Mouse (Mus musculus) limb, embryonic 13.5 days (tissue): ENCODE data around the gene Celf2. TPM values are rescaled to one million over a fixed set of nuclear protein-coding genes. Genes with fewer than 3 reads are reported as not detected.
"Not testable (repeated sequence)": the region's sequence is repeated elsewhere in the genome, so short reads cannot be mapped to it uniquely, and the experiment has no call there.

ENCODE experiments used
- ATAC-seq: fragments of 200-750 bp; cut with Nextera tagmentation; 2 replicates; pipeline ENCODE4 v1.8.0; 2017; ENCODE audit warnings: low read depth, moderate number of reproducible peaks, moderate TSS enrichment; ENCODE audit not compliant: low FRiP score
- H3K27ac ChIP-seq: fragments of 300-500 bp; sonication (generic); 2 replicates; pipeline ENCODE4 v1.5.1; 2015; ENCODE audit warnings: inconsistent platforms, mild to moderate bottlenecking, moderate library complexity
- H3K27me3 ChIP-seq: fragments of 300-500 bp; sonication (generic); 2 replicates; pipeline ENCODE4 v1.6.1; 2015; ENCODE audit warnings: mild to moderate bottlenecking, inconsistent platforms
- H3K36me3 ChIP-seq: fragments of 300-500 bp; sonication (generic); 2 replicates; pipeline ENCODE4 v1.6.1; 2015; ENCODE audit warnings: inconsistent platforms, mild to moderate bottlenecking, moderate library complexity
- H3K4me1 ChIP-seq: fragments of 300-500 bp; sonication (generic); 2 replicates; pipeline ENCODE4 v1.6.1; 2015; ENCODE audit warnings: inconsistent platforms
- H3K4me2 ChIP-seq: fragments of 300-500 bp; sonication (generic); replicated peaks from 2 replicates; pipeline ENCODE4 v1.6.1; 2015; ENCODE audit warnings: inconsistent platforms, mild to moderate bottlenecking, moderate library complexity
- H3K4me3 ChIP-seq: fragments of 300-500 bp; sonication (generic); 2 replicates; pipeline ENCODE4 v1.5.1; 2015; ENCODE audit warnings: moderate library complexity, mild to moderate bottlenecking, inconsistent platforms
- H3K9ac ChIP-seq: fragments of 300-500 bp; sonication (generic); 2 replicates; pipeline ENCODE4 v1.6.1; 2015; ENCODE audit warnings: mild to moderate bottlenecking, inconsistent platforms
- H3K9me3 ChIP-seq: fragments of 300-500 bp; sonication (generic); 2 replicates; pipeline ENCODE4 v1.6.1; 2016; ENCODE audit warnings: inconsistent platforms
- WGBS: fragments of 180-500 bp; shearing (Covaris S2); methylation state at CpG from one replicate; pipeline ENCODE4 v1.1.7; 2015; 5-methylcytosine and 5-hydroxymethylcytosine counted together
- polyA plus RNA-seq: library from polyadenylated mRNA; unstranded; fragments of >200 nt; fragmentation: Nextera tagmentation; extraction: Ambion mirVana; gene quantifications from 2 replicates; pipeline ENCODE4 v1.2.1, GENCODE M21; 2015

The Celf2 gene
- polyA plus RNA-seq, 1 experiment from 2014 or later = 68.8 TPM

DNA sequence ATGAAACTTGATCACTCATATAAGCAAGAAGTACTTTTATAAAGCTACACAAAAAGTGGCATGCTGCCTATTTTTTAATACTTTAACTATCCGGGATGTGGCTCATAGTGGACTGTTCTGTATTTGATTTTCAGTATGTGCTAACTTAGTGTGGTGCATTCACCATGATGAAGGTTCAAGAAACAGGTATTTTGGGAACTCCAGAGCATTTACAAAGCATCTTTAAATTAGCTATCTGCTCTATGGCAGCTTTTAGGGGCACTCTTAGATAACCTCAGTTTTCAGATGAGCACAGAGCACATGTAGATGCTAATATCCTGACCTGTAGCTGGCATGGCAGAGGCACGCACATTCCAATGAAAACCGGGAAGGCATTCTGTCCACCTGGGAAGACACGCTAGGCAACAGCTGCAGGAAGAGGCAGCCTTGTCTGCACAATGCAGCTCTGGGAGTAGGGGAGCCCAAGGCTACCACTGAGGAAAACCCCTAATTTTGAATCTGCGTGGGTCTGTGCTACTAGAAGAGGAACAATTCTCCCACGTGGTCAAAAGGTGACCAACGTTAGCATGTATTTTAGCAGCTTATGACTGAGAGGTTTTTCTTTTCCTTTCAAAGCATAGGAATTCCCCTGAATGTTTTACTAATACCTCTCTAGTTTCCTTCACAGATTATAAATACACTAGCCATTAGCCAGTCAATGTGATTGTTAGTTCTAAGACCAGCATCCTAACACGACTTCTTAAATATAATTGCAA lies 911.1 kb downstream of the Celf2 start:
- no peak overlapping the region for H3K27ac ChIP-seq
- peaks cover 16% of the 10 kb centered on the region for H3K4me1 ChIP-seq
- H3K4me2 ChIP-seq = no peak overlapping the region
- 77% methylated on average over 8 of the region's 8 CpGs for WGBS
- H3K9ac ChIP-seq = no peak overlapping the region
- no peak overlapping the region for H3K4me3 ChIP-seq
- ATAC-seq = no peak
- H3K9me3 ChIP-seq = no peaks in the 10 kb centered on the region
- no peaks in the 10 kb centered on the region for H3K36me3 ChIP-seq
- H3K27me3 ChIP-seq = no peaks in the 10 kb centered on the region

DNA sequence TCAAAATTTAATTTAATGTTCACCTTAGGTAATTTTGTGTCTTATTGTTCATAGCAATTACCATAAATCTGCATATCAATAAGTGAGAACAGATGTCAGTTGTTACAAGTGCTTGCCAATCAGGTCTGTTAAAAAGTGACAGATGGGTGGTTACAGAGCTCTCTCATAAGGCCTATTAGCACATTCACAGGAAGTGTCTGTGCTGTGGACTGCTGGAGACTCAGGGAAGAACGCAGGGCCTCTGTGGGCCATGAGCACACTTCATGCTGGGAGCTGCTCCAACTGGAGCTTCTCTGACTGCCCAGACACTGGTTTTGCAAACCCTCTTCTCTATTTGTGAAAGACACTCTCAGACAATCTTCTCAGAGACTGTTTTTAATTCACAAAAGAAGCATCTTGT lies 914.6 kb downstream of the Celf2 start:
- H3K9me3 ChIP-seq = no peaks in the 10 kb centered on the region
- H3K9ac ChIP-seq = no peak overlapping the region
- no peak overlapping the region for H3K27ac ChIP-seq
- no peak overlapping the region for H3K4me2 ChIP-seq
- no peaks in the 10 kb centered on the region for H3K36me3 ChIP-seq
- no peak for ATAC-seq
- 21% methylated on average over 1 of the region's 1 CpGs for WGBS
- no peaks in the 10 kb centered on the region for H3K27me3 ChIP-seq
- peaks cover 16% of the 10 kb centered on the region for H3K4me1 ChIP-seq
- no peak overlapping the region for H3K4me3 ChIP-seq

DNA sequence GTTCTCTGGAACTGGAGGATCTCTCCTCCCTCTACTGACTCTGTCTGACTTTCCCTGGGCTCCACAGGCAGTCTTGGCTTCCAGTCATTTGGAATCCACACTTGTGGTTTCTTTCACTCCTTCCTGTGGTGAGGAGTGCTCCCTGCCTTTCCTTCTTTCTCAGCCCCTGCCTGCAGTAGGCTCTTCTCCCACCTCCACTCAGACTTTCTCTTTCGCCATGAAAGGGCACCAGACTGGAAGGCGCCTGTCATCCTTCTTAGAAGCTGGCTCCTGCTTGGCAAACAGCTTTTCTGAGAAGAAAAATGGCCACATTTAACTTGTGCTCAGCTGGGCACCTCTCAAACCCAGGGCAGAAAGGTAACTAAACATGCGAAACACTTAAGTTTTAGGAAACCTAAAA lies 915.2 kb downstream of the Celf2 start:
- ATAC-seq = 0 out of 2 replicates have a peak, but pooled peaks have one; percentile 48
- peaks cover 16% of the 10 kb centered on the region for H3K4me1 ChIP-seq
- WGBS = 48% methylated on average over 3 of the region's 3 CpGs
- H3K9me3 ChIP-seq = no peaks in the 10 kb centered on the region
- H3K36me3 ChIP-seq = no peaks in the 10 kb centered on the region
- H3K27ac ChIP-seq = no peak overlapping the region
- H3K9ac ChIP-seq = no peak overlapping the region
- H3K27me3 ChIP-seq = no peaks in the 10 kb centered on the region
- no peak overlapping the region for H3K4me3 ChIP-seq
- no peak overlapping the region for H3K4me2 ChIP-seq

DNA sequence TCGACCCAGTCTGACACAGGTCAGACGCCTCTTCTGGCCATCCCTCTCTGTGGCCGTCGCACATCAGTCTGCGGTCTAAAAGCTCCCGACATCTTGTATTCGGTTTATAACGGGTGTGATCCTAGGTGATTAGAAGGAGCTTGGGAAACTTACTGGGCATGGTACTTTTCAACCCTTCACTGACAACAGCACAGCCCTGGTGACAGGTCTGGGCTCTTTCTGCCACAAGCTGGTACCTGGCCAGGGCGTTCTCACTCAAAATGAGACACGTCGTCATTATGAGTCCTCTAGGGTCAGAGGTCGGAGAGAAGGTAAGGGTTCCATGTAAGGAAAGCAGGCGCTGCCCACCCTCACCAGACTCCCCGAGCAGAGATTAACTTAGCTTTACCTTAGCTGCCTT lies 915.6 kb downstream of the Celf2 start:
- H3K36me3 ChIP-seq = no peaks in the 10 kb centered on the region
- peaks cover 16% of the 10 kb centered on the region for H3K4me1 ChIP-seq
- H3K27me3 ChIP-seq = no peaks in the 10 kb centered on the region
- no peaks in the 10 kb centered on the region for H3K9me3 ChIP-seq
- H3K4me2 ChIP-seq = no peak overlapping the region
- WGBS = 59% methylated on average over 14 of the region's 14 CpGs
- no peak for ATAC-seq
- H3K9ac ChIP-seq = no peak overlapping the region
- no peak overlapping the region for H3K4me3 ChIP-seq
- H3K27ac ChIP-seq = no peak overlapping the region

DNA sequence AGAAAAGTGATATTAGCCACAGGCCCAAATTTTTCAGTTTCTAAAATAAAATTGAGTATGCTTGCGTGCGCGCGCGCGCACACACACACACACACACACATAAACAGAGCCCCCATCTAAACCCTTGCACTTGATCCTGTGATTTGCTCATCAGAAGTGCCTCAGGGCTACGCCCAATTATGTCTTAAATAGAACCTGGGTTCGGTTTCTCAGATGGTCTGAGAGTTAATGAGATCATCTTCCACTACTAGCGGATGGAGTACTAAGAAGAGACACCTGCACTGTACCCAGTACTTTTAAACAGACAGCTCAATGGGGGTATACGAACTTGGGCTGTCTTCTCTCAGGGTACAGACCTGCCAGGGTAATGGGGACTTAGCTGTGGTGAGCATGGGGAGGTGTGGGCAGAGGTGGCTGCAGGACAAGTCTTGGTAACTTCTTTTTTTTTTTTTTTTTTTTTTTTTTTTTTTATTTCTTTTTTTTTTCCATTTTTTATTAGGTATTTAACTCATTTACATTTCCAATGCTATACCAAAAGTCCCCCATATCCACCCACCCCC lies 923.2 kb downstream of the Celf2 start:
- Histone ChIP-seq H3K4me1 (0 out of 2 replicates have a peak, but pooled peaks cover 6% of the 10 kb centered on the region), H3K36me3 (no peaks in the 10 kb centered on the region), H3K27me3 (no peaks in the 10 kb centered on the region), H3K27ac (no peak overlapping the region), H3K4me3 (no peak overlapping the region), H3K4me2 (no peak overlapping the region), H3K9ac (no peak overlapping the region), H3K9me3 (no peaks in the 10 kb centered on the region)
- WGBS = 90% methylated on average over 10 of the region's 10 CpGs
- ATAC-seq = no peak

DNA sequence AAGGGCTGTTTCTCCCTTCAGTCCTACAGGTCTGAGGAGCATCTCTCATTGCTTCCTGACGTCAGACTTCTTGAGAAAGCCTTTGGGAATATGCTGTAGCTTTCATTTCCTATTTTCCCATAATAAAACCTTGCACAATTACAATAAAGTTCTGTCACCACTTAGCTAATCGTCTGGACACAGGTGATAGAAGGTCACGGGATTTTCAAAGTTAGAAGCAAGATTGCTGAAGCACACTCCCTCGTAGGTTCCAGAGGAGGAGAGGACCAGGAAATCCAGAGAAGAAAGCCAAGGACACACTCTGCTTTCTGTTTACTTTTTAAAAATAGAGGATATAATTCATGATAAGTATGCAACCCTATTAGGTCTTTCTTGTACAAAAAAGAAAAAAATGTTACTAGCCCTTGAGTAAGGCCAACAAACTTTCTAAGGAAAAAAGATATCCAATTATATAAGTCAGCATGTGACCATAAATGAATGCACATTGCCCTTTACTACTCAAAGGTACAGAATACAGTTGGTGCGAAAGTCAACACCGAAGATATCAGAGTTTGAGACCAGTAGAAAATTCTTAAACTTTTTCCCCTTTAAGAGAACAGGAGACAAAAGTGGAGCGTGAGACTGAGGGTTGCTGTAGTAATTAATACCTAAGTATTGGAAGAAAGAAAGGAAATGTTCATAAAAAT lies 924.2 kb downstream of the Celf2 start:
- no peaks in the 10 kb centered on the region for H3K36me3 ChIP-seq
- H3K27me3 ChIP-seq = no peaks in the 10 kb centered on the region
- no peak for ATAC-seq
- H3K9ac ChIP-seq = no peak overlapping the region
- 0 out of 2 replicates have a peak, but pooled peaks cover 6% of the 10 kb centered on the region for H3K4me1 ChIP-seq
- no peak overlapping the region for H3K27ac ChIP-seq
- WGBS = 65% methylated on average over 7 of the region's 7 CpGs
- H3K9me3 ChIP-seq = no peaks in the 10 kb centered on the region
- no peak overlapping the region for H3K4me3 ChIP-seq
- no peak overlapping the region for H3K4me2 ChIP-seq

DNA sequence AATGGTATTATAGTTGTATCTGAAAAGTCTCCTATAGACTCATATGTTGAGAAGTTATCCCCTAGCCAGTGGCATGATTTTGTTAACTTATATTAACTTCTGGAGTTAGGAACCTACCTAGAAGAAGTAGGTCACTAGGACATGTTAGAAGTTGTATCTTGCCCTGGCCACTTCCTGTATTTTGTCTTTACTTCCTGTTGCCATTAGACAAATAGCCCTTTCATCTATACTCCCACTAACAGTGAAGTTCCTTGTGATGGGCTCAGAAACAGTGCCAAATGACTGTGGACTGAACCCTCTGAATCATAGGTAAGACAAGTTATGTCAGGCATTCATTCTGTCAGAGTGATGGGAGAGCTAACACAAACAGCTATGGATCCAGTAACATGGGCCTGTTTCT lies 926.7 kb downstream of the Celf2 start:
- no peak overlapping the region for H3K4me3 ChIP-seq
- 0 out of 2 replicates have a peak, but pooled peaks cover 6% of the 10 kb centered on the region for H3K4me1 ChIP-seq
- no peak overlapping the region for H3K27ac ChIP-seq
- no peaks in the 10 kb centered on the region for H3K9me3 ChIP-seq
- H3K9ac ChIP-seq = no peak overlapping the region
- no peak for ATAC-seq
- no peaks in the 10 kb centered on the region for H3K36me3 ChIP-seq
- H3K4me2 ChIP-seq = no peak overlapping the region
- no peaks in the 10 kb centered on the region for H3K27me3 ChIP-seq

DNA sequence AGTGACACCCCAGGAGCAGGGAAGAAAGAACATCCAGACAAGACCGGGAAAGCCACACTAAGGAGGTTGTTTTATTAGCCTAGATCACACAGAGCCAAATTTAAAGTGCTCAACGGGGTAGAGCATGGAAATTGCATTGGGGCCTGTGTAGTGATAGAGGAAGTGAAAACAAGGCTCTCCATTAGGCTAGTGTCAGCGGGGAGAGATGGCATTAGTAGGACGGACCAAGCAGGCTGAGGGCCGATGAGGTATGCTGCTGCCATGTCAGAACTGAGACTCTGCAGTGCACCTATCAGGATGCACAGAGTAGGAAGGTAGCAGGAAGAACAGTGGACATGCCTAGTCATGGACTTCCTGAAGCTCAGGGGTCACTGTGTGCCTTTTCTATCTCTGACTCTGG lies 929.3 kb downstream of the Celf2 start:
- Histone ChIP-seq H3K27me3 (no peaks in the 10 kb centered on the region), H3K9me3 (no peaks in the 10 kb centered on the region), H3K4me3 (no peak overlapping the region), H3K9ac (no peak overlapping the region), H3K36me3 (no peaks in the 10 kb centered on the region), H3K4me1 (0 out of 2 replicates have a peak, but pooled peaks cover 2% of the 10 kb centered on the region), H3K4me2 (no peak overlapping the region), H3K27ac (no peak overlapping the region)
- WGBS = 56% methylated on average over 5 of the region's 5 CpGs
- no peak for ATAC-seq

DNA sequence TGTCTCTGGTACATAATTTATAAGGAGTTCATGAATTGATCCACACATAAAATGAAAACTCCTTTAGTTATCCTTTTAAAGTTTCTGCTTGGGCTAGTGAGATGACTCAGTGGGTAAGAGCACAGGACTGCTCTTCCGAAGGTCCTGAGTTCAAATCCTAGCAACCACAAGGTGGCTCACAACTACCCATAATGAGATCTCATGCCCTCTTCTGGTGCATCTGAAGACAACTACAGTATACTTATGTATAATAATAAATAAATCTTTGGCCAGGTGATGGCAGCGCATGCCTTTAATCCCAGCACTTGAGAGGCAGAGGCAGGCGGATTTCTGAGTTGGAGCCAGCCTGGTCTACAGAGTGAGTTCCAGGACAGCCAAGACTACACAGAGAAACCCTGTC lies 934.0 kb downstream of the Celf2 start:
- not testable (repeated sequence) for H3K4me3 ChIP-seq, H3K27me3 ChIP-seq, ATAC-seq, H3K4me2 ChIP-seq, H3K4me1 ChIP-seq, H3K36me3 ChIP-seq, H3K27ac ChIP-seq, H3K9ac ChIP-seq, H3K9me3 ChIP-seq
- WGBS = 97% methylated on average over 3 of the region's 3 CpGs

DNA sequence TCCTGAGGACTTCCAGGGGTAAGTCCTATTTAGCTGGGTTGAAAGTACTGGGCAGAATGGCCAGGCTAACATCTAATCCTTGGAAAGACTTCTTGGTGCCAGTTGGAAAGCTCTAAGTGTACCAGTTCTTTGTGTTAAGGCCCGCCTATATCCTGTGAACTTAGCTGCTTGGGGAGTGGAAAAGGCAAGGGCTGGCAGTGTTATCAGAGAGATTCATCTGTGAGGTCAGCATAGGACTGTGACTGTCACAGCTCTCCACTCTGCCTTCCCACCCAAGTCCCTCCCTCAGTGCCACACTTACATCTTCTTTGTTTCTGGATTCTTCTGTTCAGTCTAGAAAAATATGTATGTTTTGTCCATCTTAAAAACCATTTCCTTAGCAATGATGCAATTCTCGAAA lies 935.7 kb downstream of the Celf2 start:
- Histone ChIP-seq H3K27ac (no peak overlapping the region), H3K4me3 (no peak overlapping the region), H3K4me2 (no peak overlapping the region), H3K36me3 (no peaks in the 10 kb centered on the region), H3K27me3 (no peaks in the 10 kb centered on the region), H3K4me1 (no peaks in the 10 kb centered on the region), H3K9ac (no peak overlapping the region), H3K9me3 (no peaks in the 10 kb centered on the region)
- WGBS = 84% methylated on average over 2 of the region's 2 CpGs
- ATAC-seq = no peak

DNA sequence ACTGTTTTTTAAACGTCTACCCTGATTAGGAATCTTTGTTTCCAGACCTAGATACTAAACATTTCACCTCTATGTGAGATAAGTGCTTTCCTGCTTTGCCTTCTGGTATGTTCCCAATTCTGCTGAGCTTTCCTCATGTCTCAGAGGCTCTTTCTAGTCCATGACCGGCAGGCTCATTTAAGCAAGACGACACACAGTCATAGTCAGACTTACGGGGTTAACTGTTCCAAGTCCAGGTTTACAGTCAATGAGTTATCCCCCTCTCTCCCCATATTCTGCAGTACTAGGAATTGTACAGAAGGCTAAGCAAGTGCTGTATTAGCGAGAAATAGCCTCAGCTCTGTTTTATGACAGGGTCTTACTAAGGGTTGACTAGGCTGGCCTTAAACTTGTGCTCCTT lies 936.4 kb downstream of the Celf2 start:
- ATAC-seq = no peak
- no peaks in the 10 kb centered on the region for H3K36me3 ChIP-seq
- 73% methylated on average over 5 of the region's 5 CpGs for WGBS
- no peaks in the 10 kb centered on the region for H3K9me3 ChIP-seq
- no peak overlapping the region for H3K4me3 ChIP-seq
- no peak overlapping the region for H3K9ac ChIP-seq
- no peak overlapping the region for H3K4me2 ChIP-seq
- H3K27me3 ChIP-seq = no peaks in the 10 kb centered on the region
- H3K27ac ChIP-seq = no peak overlapping the region
- no peaks in the 10 kb centered on the region for H3K4me1 ChIP-seq

DNA sequence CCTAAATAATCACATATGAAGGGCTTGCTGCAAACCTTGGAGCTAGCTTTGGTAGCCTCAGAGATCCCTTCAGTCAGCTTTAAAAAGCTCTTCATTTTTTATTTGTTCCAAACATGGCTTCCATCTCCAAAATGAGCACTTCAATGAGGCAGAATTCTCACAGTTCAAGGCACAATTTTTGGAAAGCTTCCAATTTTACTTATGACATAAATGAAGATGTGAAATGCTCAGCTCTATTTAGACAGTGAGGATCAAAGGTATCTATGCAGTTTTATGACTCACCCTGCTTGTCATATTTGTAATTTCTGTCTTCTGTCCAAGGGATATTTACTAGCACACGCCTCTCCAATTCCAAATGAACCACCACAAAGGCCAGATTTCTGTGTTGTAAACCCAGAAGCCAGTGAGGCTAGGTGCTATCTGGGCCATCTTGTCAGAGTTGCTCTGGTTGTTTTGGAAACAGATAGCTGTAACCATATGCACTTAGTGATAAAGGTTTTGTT lies 940.3 kb downstream of the Celf2 start:
- no peaks in the 10 kb centered on the region for H3K27me3 ChIP-seq
- no peak overlapping the region for H3K4me3 ChIP-seq
- no peak overlapping the region for H3K4me2 ChIP-seq
- WGBS = 73% methylated on average over 1 of the region's 1 CpGs
- no peaks in the 10 kb centered on the region for H3K36me3 ChIP-seq
- no peak overlapping the region for H3K27ac ChIP-seq
- H3K4me1 ChIP-seq = no peaks in the 10 kb centered on the region
- ATAC-seq = no peak
- no peak overlapping the region for H3K9ac ChIP-seq
- no peaks in the 10 kb centered on the region for H3K9me3 ChIP-seq
